Mouse (Mus musculus): ENCODE measurements around the gene Gm20388.

DNA sequence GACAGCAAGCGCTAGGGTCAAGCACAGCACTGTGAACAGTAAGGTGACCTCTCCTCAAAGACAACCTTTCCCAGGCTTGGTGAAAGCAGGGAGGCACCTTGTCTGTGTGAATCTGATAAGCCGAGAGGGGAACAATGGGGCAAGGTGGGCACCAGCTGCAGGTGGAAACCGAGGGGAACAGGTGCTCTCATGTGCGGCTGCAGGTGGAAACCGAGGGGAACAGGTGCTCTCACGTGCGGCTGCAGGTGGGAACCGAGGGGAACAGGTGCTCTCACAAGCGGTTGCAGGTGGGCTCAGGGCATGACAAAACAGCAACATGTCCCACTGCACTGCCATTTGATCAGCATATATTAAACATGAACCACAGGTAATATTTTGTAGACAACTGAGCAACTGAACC is 1986.6 kb downstream of the Gm20388 start:
- TF ChIP-seq CTCF (IDR thresholded peaks at IDR 0.05; ENCODE audit: control insufficient read depth, insufficient read depth, low read length): no peak
- no peak for TF ChIP-seq POLR2A (IDR thresholded peaks at IDR 0.05; ENCODE audit: borderline replicate concordance, control insufficient read depth, low read depth, low read length)

Data from bone marrow, adult 2 months (tissue).